Mouse (Mus musculus) forebrain, embryonic 11.5 days (tissue): ENCODE measurements around the gene Il1r1. TPM values are rescaled to one million over a fixed set of nuclear protein-coding genes. Genes with fewer than 3 reads are reported as not detected.

ENCODE experiments used
- ATAC-seq: fragments of 200-750 bp; cut with Nextera tagmentation; replicated peaks from 2 replicates; pipeline ENCODE4 v1.8.0; 2017; ENCODE audit warnings: moderate TSS enrichment; ENCODE audit not compliant: low FRiP score
- DNase-seq: peaks from one replicate; pipeline ENCODE4 v3.0.0-alpha.2; 2017; ENCODE audit warnings: low spot score
- H3K27ac ChIP-seq: fragments of 300-500 bp; sonication (generic); 2 replicates; pipeline ENCODE4 v1.5.1; 2014; ENCODE audit warnings: low read depth, low read length
- H3K27me3 ChIP-seq: fragments of 300-500 bp; sonication (generic); 2 replicates; pipeline ENCODE4 v1.6.1; 2014; ENCODE audit warnings: mild to moderate bottlenecking, low read length, mixed read lengths; ENCODE audit not compliant: control insufficient read depth, insufficient read depth
- H3K36me3 ChIP-seq: fragments of 300-500 bp; sonication (generic); 2 replicates; pipeline ENCODE4 v1.6.1; 2014; ENCODE audit warnings: mild to moderate bottlenecking, low read length, moderate library complexity, mixed read lengths; ENCODE audit not compliant: control insufficient read depth, insufficient read depth
- H3K4me1 ChIP-seq: fragments of 300-500 bp; sonication (generic); replicated peaks from 2 replicates; pipeline ENCODE4 v1.6.1; 2014; ENCODE audit warnings: low read length, mixed read lengths; ENCODE audit not compliant: control insufficient read depth, insufficient read depth
- H3K4me2 ChIP-seq: fragments of 300-500 bp; sonication (generic); 2 replicates; pipeline ENCODE4 v1.6.1; 2014; ENCODE audit warnings: low read depth, mild to moderate bottlenecking, low read length, moderate library complexity, mixed read lengths; ENCODE audit not compliant: severe bottlenecking
- H3K4me3 ChIP-seq: fragments of 300-500 bp; sonication (generic); 2 replicates; pipeline ENCODE4 v1.5.1; 2014; ENCODE audit warnings: low read depth, low read length
- H3K9ac ChIP-seq: fragments of 300-500 bp; sonication (generic); 2 replicates; pipeline ENCODE4 v1.6.1; 2014; ENCODE audit warnings: low read length
- H3K9me3 ChIP-seq: fragments of 300-500 bp; sonication (generic); 2 replicates; pipeline ENCODE4 v1.6.1; 2016; ENCODE audit warnings: low read length, mixed read lengths; ENCODE audit not compliant: control insufficient read depth
- whole genome bisulfite sequencing: fragments of 180-500 bp; shearing (Covaris S2); extraction: QIAGEN DNeasy Blood & Tissue Kit; methylation state at CpG from one replicate; pipeline ENCODE4 v1.1.7; 2014; 5-methylcytosine and 5-hydroxymethylcytosine counted together
- polyA plus RNA-seq: library from polyadenylated mRNA; unstranded; fragments of >200 nt; fragmentation: Nextera tagmentation; extraction: Ambion mirVana; gene quantifications from 2 replicates; pipeline ENCODE4 v1.2.1, GENCODE M21; 2014

Gene Il1r1
- polyA plus RNA-seq, 1 experiment from 2014 or later = 1.5 TPM

GRCm38 (mm10) chr1:40324955-40325702, 100.2 kb downstream of the Il1r1 start:
- DNase-seq (peak; percentile 55), ATAC-seq (no peak)
- Histone ChIP-seq H3K4me3 (peak overlapping the region; percentile 30), H3K4me2 (peak overlapping the region; percentile 44), H3K27ac (no peak overlapping the region), H3K36me3 (no peaks in the 10 kb centered on the region), H3K9ac (no peak overlapping the region), H3K9me3 (no peaks in the 10 kb centered on the region), H3K4me1 (no peaks in the 10 kb centered on the region), H3K27me3 (peaks cover 18% of the 10 kb centered on the region)
- 7% methylated on average over 22 of the region's 22 CpGs for WGBS

GRCm38 (mm10) chr1:40325711-40326327, 100.9 kb downstream of the Il1r1 start:
- ATAC-seq = no peak
- 2% methylated on average over 29 of the region's 29 CpGs for WGBS

GRCm38 (mm10) chr1:40327604-40328003, 102.7 kb downstream of the Il1r1 start:
- Histone ChIP-seq H3K36me3 (no peaks in the 10 kb centered on the region), H3K27me3 (peaks cover 18% of the 10 kb centered on the region), H3K9ac (no peak overlapping the region), H3K4me1 (no peaks in the 10 kb centered on the region), H3K4me2 (no peak overlapping the region), H3K4me3 (no peak overlapping the region), H3K27ac (no peak overlapping the region), H3K9me3 (no peaks in the 10 kb centered on the region)
- WGBS = 82% methylated on average over 3 of the region's 3 CpGs
- ATAC-seq = no peak
- no peak for DNase-seq

More at GRCm38 (mm10) chr1:40325711-40326327, 100.9 kb downstream of the Il1r1 start:
- peak; percentile 68 for DNase-seq
- Histone ChIP-seq H3K4me2 (peak overlapping the region; percentile 44), H3K4me1 (no peaks in the 10 kb centered on the region), H3K9ac (0 out of 2 replicates have a peak overlapping the region, but pooled peaks have one; percentile 14), H3K36me3 (no peaks in the 10 kb centered on the region), H3K27ac (no peak overlapping the region), H3K4me3 (peak overlapping the region; percentile 30), H3K27me3 (peaks cover 18% of the 10 kb centered on the region), H3K9me3 (no peaks in the 10 kb centered on the region)

- Histone ChIP-seq H3K27me3 (peaks cover 18% of the 10 kb centered on the region), H3K27ac (no peak overlapping the region), H3K4me1 (no peaks in the 10 kb centered on the region), H3K4me2 (no peak overlapping the region), H3K36me3 (no peaks in the 10 kb centered on the region), H3K4me3 (no peak overlapping the region), H3K9ac (no peak overlapping the region), H3K9me3 (no peaks in the 10 kb centered on the region)
- 79% methylated on average over 1 of the region's 1 CpGs for WGBS
- DNase-seq = no peak
- no peak for ATAC-seq
These were observed 104.6 kb downstream of the Il1r1 start for GRCm38 (mm10) chr1:40329526-40329925.

GRCm38 (mm10) chr1:40330181-40330580, 105.3 kb downstream of the Il1r1 start:
- no peak overlapping the region for H3K4me3 ChIP-seq
- no peak overlapping the region for H3K9ac ChIP-seq
- H3K27me3 ChIP-seq = peaks cover 14% of the 10 kb centered on the region
- no peaks in the 10 kb centered on the region for H3K4me1 ChIP-seq
- WGBS = 85% methylated on average over 8 of the region's 8 CpGs
- no peak overlapping the region for H3K4me2 ChIP-seq
- ATAC-seq (no peak), DNase-seq (no peak)
- no peaks in the 10 kb centered on the region for H3K9me3 ChIP-seq
- no peak overlapping the region for H3K27ac ChIP-seq
- H3K36me3 ChIP-seq = no peaks in the 10 kb centered on the region

- Histone ChIP-seq H3K9ac (no peak overlapping the region), H3K27ac (no peak overlapping the region), H3K36me3 (no peaks in the 10 kb centered on the region), H3K4me1 (no peaks in the 10 kb centered on the region), H3K27me3 (no peaks in the 10 kb centered on the region), H3K4me2 (no peak overlapping the region), H3K9me3 (no peaks in the 10 kb centered on the region), H3K4me3 (no peak overlapping the region)
- WGBS = 82% methylated on average over 1 of the region's 1 CpGs
- no peak for ATAC-seq
- DNase-seq = no peak
These were observed 114.5 kb downstream of the Il1r1 start for GRCm38 (mm10) chr1:40339346-40339745.

- no peak for ATAC-seq
- H3K4me3 ChIP-seq = no peak overlapping the region
- no peaks in the 10 kb centered on the region for H3K9me3 ChIP-seq
- DNase-seq = no peak
- no peaks in the 10 kb centered on the region for H3K27me3 ChIP-seq
- H3K9ac ChIP-seq = no peak overlapping the region
- no peaks in the 10 kb centered on the region for H3K4me1 ChIP-seq
- no peak overlapping the region for H3K4me2 ChIP-seq
- H3K36me3 ChIP-seq = no peaks in the 10 kb centered on the region
- WGBS = 87% methylated on average over 4 of the region's 4 CpGs
- H3K27ac ChIP-seq = no peak overlapping the region
These were observed 115.2 kb downstream of the Il1r1 start for GRCm38 (mm10) chr1:40340102-40340501.

- DNase-seq = no peak
- Histone ChIP-seq H3K36me3 (no peaks in the 10 kb centered on the region), H3K9me3 (no peaks in the 10 kb centered on the region), H3K27me3 (no peaks in the 10 kb centered on the region), H3K27ac (no peak overlapping the region), H3K4me2 (no peak overlapping the region), H3K4me1 (no peaks in the 10 kb centered on the region), H3K9ac (no peak overlapping the region), H3K4me3 (no peak overlapping the region)
- no peak for ATAC-seq
- WGBS = 80% methylated on average over 4 of the region's 4 CpGs
These were observed 127.5 kb downstream of the Il1r1 start for GRCm38 (mm10) chr1:40352158-40352903.
